Mouse (Mus musculus) heart, adult 18-20 months (tissue): ENCODE results near the gene Pwp1. TPM values are rescaled to one million over a fixed set of nuclear protein-coding genes. Genes with fewer than 3 reads are reported as not detected.

Experiments
- total RNA-seq, 2 experiments: library from RNA; stranded (reverse); gene quantifications; 2 replicates each; pipeline ENCODE4 v1.2.3; 2021

The Pwp1 gene
- total RNA-seq, 2 experiments from 2014 or later = 16.0 to 16.1 TPM

Other genes starting within 250 kb of the Pwp1 start
- gene Prdm4, start 87.6 kb downstream of the Pwp1 start, total RNA-seq = 10 to 100 TPM; 11.2 to 12.4 TPM
- gene Ascl4, start 98.2 kb downstream of the Pwp1 start, total RNA-seq = not detected
- gene Rtcb, start 128.3 kb downstream of the Pwp1 start, total RNA-seq = 10 to 100 TPM; 82.3 to 82.9 TPM
- gene Bpifc, start 182.4 kb downstream of the Pwp1 start, total RNA-seq = not detected
- gene Fbxo7, start 192.5 kb downstream of the Pwp1 start, total RNA-seq = 10 to 100 TPM; 14.4 to 17.9 TPM